Mouse (Mus musculus): ENCODE measurements at regions not wholly inside any gene's neighbourhood (a gene's known extent, or its start where the extent isn't known, plus 50 kb on each side); places are given as distances from the start of the nearest gene placed in this dataset.

DNA sequence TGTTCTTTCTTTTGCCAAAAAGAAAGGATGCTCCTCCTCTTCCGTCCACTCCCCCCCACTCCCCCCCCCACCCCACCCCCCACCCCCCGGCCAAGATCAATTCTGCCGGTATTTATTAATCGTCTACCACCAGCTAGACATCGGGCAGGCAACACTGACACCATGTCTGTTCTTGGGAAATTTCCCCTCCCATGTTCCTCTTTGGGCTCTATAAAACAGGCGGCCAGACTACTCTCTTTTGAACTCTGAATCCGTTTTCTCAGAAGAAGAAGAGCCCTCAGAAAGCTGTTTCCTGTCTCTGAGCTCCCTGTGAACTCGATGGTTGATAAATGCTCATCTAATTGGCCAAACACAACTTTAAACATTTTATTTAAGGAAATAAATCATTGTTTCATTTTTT, 179.5 kb upstream of the Runx1 start:
- no peak for TF ChIP-seq POLR2A (IDR thresholded peaks at IDR 0.05; ENCODE audit: low read depth, low read length)
- TF ChIP-seq CTCF (conservative IDR thresholded peaks at IDR 0.05; ENCODE audit: insufficient read depth, insufficient read length, low read depth, low read length) = no peak

Measured in kidney, adult 2 months (tissue).